Mouse (Mus musculus) cerebellum, adult 11-12 months (tissue): ENCODE results near the gene Reck.

Experiments used
- DNase-seq: peaks from one replicate; pipeline ENCODE4 v3.0.0; 2022

Gene Reck

GRCm38 (mm10) chr4:43970393-43971330, 95.3 kb downstream of the Reck start:
- no peak for DNase-seq

- DNase-seq, result no peak
Measured at GRCm38 (mm10) chr4:43971541-43972136, 96.3 kb downstream of the Reck start.

GRCm38 (mm10) chr4:43972137-43972591, 96.8 kb downstream of the Reck start:
- DNase-seq, result no peak

GRCm38 (mm10) chr4:43973526-43973981, 98.2 kb downstream of the Reck start:
- peak; percentile 49 for DNase-seq

- no peak for DNase-seq
Measured at GRCm38 (mm10) chr4:43974914-43975616, 99.7 kb downstream of the Reck start.

- no peak for DNase-seq
Measured at GRCm38 (mm10) chr4:43976223-43976740, 101.0 kb downstream of the Reck start.

- no peak for DNase-seq
Measured at GRCm38 (mm10) chr4:43978521-43979443, 103.5 kb downstream of the Reck start.

- peak; percentile 80 for DNase-seq
Measured at GRCm38 (mm10) chr4:43979746-43980145, 104.4 kb downstream of the Reck start.

GRCm38 (mm10) chr4:43980236-43980635, 104.9 kb downstream of the Reck start:
- DNase-seq, result no peak

GRCm38 (mm10) chr4:43980846-43981245, 105.5 kb downstream of the Reck start:
- DNase-seq, result no peak

- no peak for DNase-seq
Measured at GRCm38 (mm10) chr4:43981251-43981650, 105.9 kb downstream of the Reck start.

- peak; percentile 74 for DNase-seq
Measured at GRCm38 (mm10) chr4:43982053-43982732, 106.9 kb downstream of the Reck start.

GRCm38 (mm10) chr4:43983181-43983580, 107.9 kb downstream of the Reck start, which contains the start of gene Ccin:
Gene Ccin, plus strand, starts transcription at chr4:43983483.
- no peak for DNase-seq

- no peak for DNase-seq
Measured at GRCm38 (mm10) chr4:43983756-43984155, 108.4 kb downstream of the Reck start.

- no peak for DNase-seq
Measured at GRCm38 (mm10) chr4:43984326-43984725, 109.0 kb downstream of the Reck start.

- DNase-seq, result no peak
Measured at GRCm38 (mm10) chr4:43988976-43989375, 113.6 kb downstream of the Reck start.

- DNase-seq, result no peak
Measured at GRCm38 (mm10) chr4:43993072-43993471, 117.7 kb downstream of the Reck start.

- DNase-seq, result no peak
Measured at GRCm38 (mm10) chr4:43994342-43994741, 119.0 kb downstream of the Reck start.
